ENCODE assay signal across 9 mouse cellular contexts in the genomic region with DNA sequence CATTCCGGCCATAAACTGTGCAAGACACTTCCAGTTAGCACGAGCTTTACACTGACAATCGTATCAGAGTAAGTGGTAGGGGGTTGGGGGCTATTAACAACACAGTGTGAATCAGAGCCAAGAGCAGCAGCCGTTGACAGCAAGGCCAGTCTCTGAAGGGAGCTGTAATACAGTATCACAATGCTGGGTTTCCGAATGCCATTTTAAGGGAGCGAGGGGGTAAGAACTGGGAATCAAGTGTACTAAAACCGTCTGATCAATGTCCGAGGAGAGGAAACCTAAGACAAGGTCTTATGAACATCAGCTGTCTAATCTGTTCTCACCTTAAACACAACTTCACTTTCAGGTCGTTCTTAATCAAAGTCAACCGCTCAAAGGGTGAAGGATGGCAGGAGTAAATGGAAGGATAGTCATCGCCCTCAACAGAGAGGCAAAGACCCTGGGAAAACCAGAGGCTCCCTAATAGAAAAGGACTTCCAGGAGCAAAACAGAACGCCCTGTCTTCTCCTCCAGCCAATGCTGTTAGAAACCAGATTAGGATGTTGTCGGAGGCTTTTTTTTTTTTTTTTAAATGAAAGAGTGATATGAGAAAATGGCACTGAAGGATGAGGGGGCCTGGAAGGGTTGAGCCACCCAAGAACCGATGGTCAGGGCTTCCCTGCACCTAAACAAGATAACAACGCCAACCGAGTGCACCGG. TPM values are rescaled to one million over a fixed set of nuclear protein-coding genes. Genes with fewer than 3 reads are reported as not detected.
DNase-seq lines count a peak whose midpoint lies in the region; ATAC-seq lines count a peak whose summit lies in the region.
"Had no signal": no experiment of that assay in that cellular context is flagged by ENCODE, and none has a peak within 500 bp of the region (broad histone marks: within the 10 kb centered on the region; RNA-seq: fewer than 3 reads in every experiment).

No protein-coding gene starts in this region.

- H3K4me1 ChIP-seq in embryonic facial prominence, embryonic 13.5 days = no peaks in the 10 kb centered on the region; the same call in 1 of the 2 replicates
- no peaks in the 10 kb centered on the region for H3K4me1 ChIP-seq in hindbrain, embryonic 11.5 days (replicated peaks; ENCODE audit: control insufficient read depth, insufficient read depth, low read length)
- peaks cover 29% of the 10 kb centered on the region for H3K4me1 ChIP-seq in midbrain, embryonic 13.5 days (replicated peaks)

- H3K27ac ChIP-seq in embryonic facial prominence, embryonic 13.5 days = peak overlapping the region; percentile 74
- peak overlapping the region; percentile 88 for H3K27ac ChIP-seq in hindbrain, embryonic 11.5 days (ENCODE audit: low read depth, low read length)
- H3K27ac ChIP-seq in midbrain, embryonic 13.5 days = peak overlapping the region; percentile 92

- H3K4me3 ChIP-seq in embryonic facial prominence, embryonic 13.5 days = peak overlapping the region; percentile 82
- peak overlapping the region; percentile 91 for H3K4me3 ChIP-seq in hindbrain, embryonic 11.5 days (ENCODE audit: low read depth, low read length)
- H3K4me3 ChIP-seq in midbrain, embryonic 13.5 days (replicated peaks) = peak overlapping the region; percentile 87

- WGBS in embryonic facial prominence, embryonic 13.5 days = 2% methylated on average over 17 of the region's 17 CpGs
- 3% methylated on average over 17 of the region's 17 CpGs for WGBS in hindbrain, embryonic 11.5 days
- WGBS in midbrain, embryonic 13.5 days = 1% methylated on average over 17 of the region's 17 CpGs

- H3K27me3 ChIP-seq in embryonic facial prominence, embryonic 13.5 days = no peaks in the 10 kb centered on the region
- H3K27me3 ChIP-seq in hindbrain, embryonic 11.5 days (ENCODE audit: control insufficient read depth, insufficient read depth, low read length) = no peaks in the 10 kb centered on the region
- no peaks in the 10 kb centered on the region for H3K27me3 ChIP-seq in midbrain, embryonic 13.5 days

- H3K9ac ChIP-seq in embryonic facial prominence, embryonic 13.5 days = peak overlapping the region; percentile 85
- peak overlapping the region; percentile 83 for H3K9ac ChIP-seq in hindbrain, embryonic 11.5 days (ENCODE audit: low read depth, low read length)
- peak overlapping the region; percentile 94 for H3K9ac ChIP-seq in midbrain, embryonic 13.5 days (replicated peaks)

- H3K4me2 ChIP-seq in embryonic facial prominence, embryonic 13.5 days = peak overlapping the region; percentile 79
- peak overlapping the region; percentile 68 for H3K4me2 ChIP-seq in hindbrain, embryonic 11.5 days (replicated peaks; ENCODE audit: low read depth, low read length)
- H3K4me2 ChIP-seq in midbrain, embryonic 13.5 days (replicated peaks) = peak overlapping the region; percentile 78

- no peaks in the 10 kb centered on the region for H3K9me3 ChIP-seq in embryonic facial prominence, embryonic 13.5 days
- no peaks in the 10 kb centered on the region for H3K9me3 ChIP-seq in hindbrain, embryonic 11.5 days (ENCODE audit: control insufficient read depth, low read length)
- H3K9me3 ChIP-seq in midbrain, embryonic 13.5 days = no peaks in the 10 kb centered on the region

- peak; percentile 25 for DNase-seq in adrenal gland, postnatal 10 days
- no peak for DNase-seq in adrenal gland, adult 18-20 months (ENCODE audit: low spot score in 2 of 2)
- DNase-seq in R1 (ENCODE audit: low read depth, low spot score) = peak; percentile 9
- peak; percentile 37 for DNase-seq in hindbrain, embryonic 11.5 days (ENCODE audit: low spot score)
- DNase-seq in left cerebral cortex, adult 8-10 months (ENCODE audit: low spot score in 2 of 2) = peak; percentile 8 to 9
- peak; percentile 21 for DNase-seq in testis, postnatal 14 days (ENCODE audit: low spot score)

- no peaks in the 10 kb centered on the region for H3K36me3 ChIP-seq in embryonic facial prominence, embryonic 13.5 days
- no peaks in the 10 kb centered on the region for H3K36me3 ChIP-seq in hindbrain, embryonic 11.5 days (ENCODE audit: control insufficient read depth, insufficient read depth, low read length)
- no peaks in the 10 kb centered on the region for H3K36me3 ChIP-seq in midbrain, embryonic 13.5 days

- 0 out of 2 replicates have a peak, but pooled peaks have one; percentile 2 for ATAC-seq in embryonic facial prominence, embryonic 13.5 days (ENCODE audit: insufficient number of reproducible peaks, insufficient read depth, low FRiP score, low TSS enrichment, low read depth)
- ATAC-seq in hindbrain, embryonic 11.5 days (ENCODE audit: low FRiP score) = no peak
- no peak for ATAC-seq in midbrain, embryonic 13.5 days

RNA-seq across cellular contexts. Expression of a gene that starts 1.0 kb away (rescaled TPM):
- total RNA-seq in adrenal gland, postnatal 10 days (2021) = 10 to 100 TPM; 25.3 to 29.1 TPM
- total RNA-seq in adrenal gland, adult 18-20 months (2021) = 10 to 100 TPM; 30.8 to 44.2 TPM
- 4.2 and 5.6 TPM in 2 replicates for polyA plus RNA-seq in embryonic facial prominence, embryonic 13.5 days (2015; fragmentation: Nextera tagmentation; extraction: Ambion mirVana)
- 9.4 and 13.2 TPM in 2 replicates for polyA plus RNA-seq in hindbrain, embryonic 11.5 days (2014; fragmentation: Nextera tagmentation; extraction: Ambion mirVana)
- total RNA-seq in left cerebral cortex, adult 8-10 months (2022) = 100 to 1,000 TPM in 3 of 4 experiments, 10 to 100 TPM in 1; 96.5 to 119 (median 109) TPM
- 10.3 and 11.6 TPM in 2 replicates for polyA plus RNA-seq in midbrain, embryonic 13.5 days (2015; fragmentation: Nextera tagmentation; extraction: Ambion mirVana)

RNA-seq across cellular contexts. Expression of a gene that starts 31.3 kb away (rescaled TPM):
- 1 to 10 TPM in 1 of 2 experiments, under 1 TPM in 1; 0.99 to 1.4 TPM for total RNA-seq in adrenal gland, postnatal 10 days (2021)
- total RNA-seq in adrenal gland, adult 18-20 months (2021) = 1 to 10 TPM in 1 of 2 experiments, not detected in 1; 2.7 TPM
- 0.65 TPM in 1 of 2 replicates, not detected in the other for polyA plus RNA-seq in embryonic facial prominence, embryonic 13.5 days (2015; fragmentation: Nextera tagmentation; extraction: Ambion mirVana)
- polyA plus RNA-seq in hindbrain, embryonic 11.5 days (2014; fragmentation: Nextera tagmentation; extraction: Ambion mirVana) = 0.26 and 0.39 TPM in 2 replicates
- not detected for total RNA-seq in left cerebral cortex, adult 8-10 months (2022)
- polyA plus RNA-seq in midbrain, embryonic 13.5 days (2015; fragmentation: Nextera tagmentation; extraction: Ambion mirVana) = 0.48 and 0.52 TPM in 2 replicates
- total RNA-seq: layer of hippocampus, adult 18-20 months had no signal

Comparison
In these comparisons a context has a peak if more than half of its experiments do, and no peak if none do; other contexts are left out.
1. DNase-seq: peak in adrenal gland, postnatal 10 days (single experiment), R1 (single experiment), hindbrain, embryonic 11.5 days (single experiment), left cerebral cortex, adult 8-10 months (2 of 2) and testis, postnatal 14 days (single experiment); none in adrenal gland, adult 18-20 months (0 of 2).
2. Peak in every context shown above with its lines, with median percentiles within 50 percentile points of each other: H3K27ac ChIP-seq, H3K4me2 ChIP-seq, H3K4me3 ChIP-seq and H3K9ac ChIP-seq.